Mouse (Mus musculus) ES-E14 (cell line): Measurements from ENCODE around the gene Cav3.

ENCODE experiments used
- MAFK ChIP-seq: IDR thresholded peaks from 2 replicates; pipeline ENCODE4 v1.6.1; 2014; ENCODE audit warnings: mild to moderate bottlenecking, low read depth, low read length, inconsistent platforms; ENCODE audit not compliant: insufficient read depth
- ZNF384 ChIP-seq: IDR thresholded peaks from 2 replicates; pipeline ENCODE4 v1.6.1; 2012; ENCODE audit warnings: low read depth, low read length, inconsistent platforms

- TF ChIP-seq MAFK: no peak
- no peak for TF ChIP-seq ZNF384
Observed at GRCm38 (mm10) chr6:112466001-112466400, 6.7 kb downstream of the Cav3 start.
